Mouse (Mus musculus): ENCODE measurements around the gene Sgms2.

Gene Sgms2

GRCm38 (mm10) chr3:131307811-131308210 lies 183.4 kb downstream of the Sgms2 start:
- in situ Hi-C loops (cut with MseI, MboI) = no loop called here

- in situ Hi-C loops (cut with MseI, MboI) = no loop called here
Measured at GRCm38 (mm10) chr3:131306255-131306654, 185.0 kb downstream of the Sgms2 start.

- in situ Hi-C loops (cut with MseI, MboI) = no loop called here
Measured at GRCm38 (mm10) chr3:131303320-131303714, 187.9 kb downstream of the Sgms2 start.

- in situ Hi-C loops (cut with MseI, MboI) = no loop called here
Measured at GRCm38 (mm10) chr3:131302452-131303319, 188.5 kb downstream of the Sgms2 start, which contains the start of gene Cyp2u1. Cyp2u1 (minus strand) TSS chr3:131303227.

- in situ Hi-C loops (cut with MseI, MboI) = no loop called here
Measured at GRCm38 (mm10) chr3:131299908-131300307, 191.3 kb downstream of the Sgms2 start.

- in situ Hi-C loops (cut with MseI, MboI) = no loop called here
Measured at GRCm38 (mm10) chr3:131299078-131299477, 192.1 kb downstream of the Sgms2 start.

GRCm38 (mm10) chr3:131296893-131297292 lies 194.3 kb downstream of the Sgms2 start:
- in situ Hi-C loops (cut with MseI, MboI) = no loop called here

- in situ Hi-C loops (cut with MseI, MboI) = no loop called here
Measured at GRCm38 (mm10) chr3:131295513-131296200, 195.6 kb downstream of the Sgms2 start.

- in situ Hi-C loops (cut with MseI, MboI) = no loop called here
Measured at GRCm38 (mm10) chr3:131294503-131294902, 196.7 kb downstream of the Sgms2 start.

- in situ Hi-C loops (cut with MseI, MboI) = no loop called here
Measured at GRCm38 (mm10) chr3:131292959-131293358, 198.3 kb downstream of the Sgms2 start.

- in situ Hi-C loops (cut with MseI, MboI) = no loop called here
Measured at GRCm38 (mm10) chr3:131292349-131292748, 198.9 kb downstream of the Sgms2 start.

GRCm38 (mm10) chr3:131291890-131292289 lies 199.3 kb downstream of the Sgms2 start:
- in situ Hi-C loops (cut with MseI, MboI) = no loop called here

- in situ Hi-C loops (cut with MseI, MboI) = no loop called here
Measured at GRCm38 (mm10) chr3:131274151-131274550, 217.1 kb downstream of the Sgms2 start.

- in situ Hi-C loops (cut with MseI, MboI) = no loop called here
Measured at GRCm38 (mm10) chr3:131272374-131273100, 218.7 kb downstream of the Sgms2 start.

GRCm38 (mm10) chr3:131271559-131272373 lies 219.4 kb downstream of the Sgms2 start, which contains the start of gene Hadh:
Hadh (minus strand) TSS chr3:131272101.
- in situ Hi-C loops (cut with MseI, MboI) = no loop called here

- in situ Hi-C loops (cut with MseI, MboI) = no loop called here
Measured at GRCm38 (mm10) chr3:131271157-131271556, 220.1 kb downstream of the Sgms2 start.

GRCm38 (mm10) chr3:131270381-131270780 lies 220.8 kb downstream of the Sgms2 start:
- in situ Hi-C loops (cut with MseI, MboI) = no loop called here
